Mouse (Mus musculus) frontal cortex, postnatal 36 days (tissue): ENCODE results near the gene Emp1.

Experiments
- DNase-seq, 2 experiments: peaks; one replicate each; pipeline ENCODE4 v3.0.0; 2022; ENCODE audit warnings: low spot score in 2 of 2

Emp1 gene

GRCm38 (mm10) chr6:135407323-135407722, 45.0 kb downstream of the Emp1 start:
- DNase-seq: no peak

- DNase-seq: no peak
These were observed 49.5 kb downstream of the Emp1 start for GRCm38 (mm10) chr6:135411712-135412319.

- no peak for DNase-seq
These were observed 50.3 kb downstream of the Emp1 start for GRCm38 (mm10) chr6:135412649-135413048.

GRCm38 (mm10) chr6:135417459-135417858, 55.1 kb downstream of the Emp1 start:
- peak; percentile 76 to 77 for DNase-seq

- no peak for DNase-seq
These were observed 56.0 kb downstream of the Emp1 start for GRCm38 (mm10) chr6:135418223-135418824.

GRCm38 (mm10) chr6:135428246-135428645, 65.9 kb downstream of the Emp1 start:
- no peak for DNase-seq

GRCm38 (mm10) chr6:135429268-135429909, 67.0 kb downstream of the Emp1 start:
- no peak for DNase-seq

- no peak for DNase-seq
These were observed 68.2 kb downstream of the Emp1 start for GRCm38 (mm10) chr6:135430441-135430970.
